Mouse (Mus musculus): ENCODE data around the gene Ssmem1.

Ssmem1 gene

DNA sequence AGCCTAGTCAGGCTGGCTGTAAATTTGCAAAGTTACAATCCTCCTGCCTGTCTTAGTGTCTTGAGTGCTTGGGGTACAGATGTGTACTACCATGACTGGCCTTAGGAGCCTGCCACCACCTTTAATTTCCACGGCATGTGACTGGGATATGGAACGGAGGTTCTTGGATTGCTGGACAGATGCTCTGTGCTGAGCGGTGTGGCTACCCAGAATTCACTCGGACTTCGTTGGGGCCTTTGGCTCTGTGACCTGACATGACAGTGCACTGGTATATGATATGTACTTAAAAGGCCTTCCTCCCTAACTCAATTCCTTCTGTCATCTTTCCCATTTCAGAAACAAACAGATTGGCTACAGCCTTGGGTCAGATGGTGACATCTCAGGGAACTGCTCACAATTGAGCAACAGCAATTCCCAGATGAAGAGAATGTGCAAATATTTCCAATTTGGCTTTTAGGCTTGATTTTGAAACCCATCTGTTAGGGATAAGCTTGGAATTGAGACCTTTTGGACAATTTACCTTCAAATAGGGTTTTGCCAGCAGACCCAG lies 45.0 kb downstream of the Ssmem1 start:
- DNase-seq, result no peak

DNA sequence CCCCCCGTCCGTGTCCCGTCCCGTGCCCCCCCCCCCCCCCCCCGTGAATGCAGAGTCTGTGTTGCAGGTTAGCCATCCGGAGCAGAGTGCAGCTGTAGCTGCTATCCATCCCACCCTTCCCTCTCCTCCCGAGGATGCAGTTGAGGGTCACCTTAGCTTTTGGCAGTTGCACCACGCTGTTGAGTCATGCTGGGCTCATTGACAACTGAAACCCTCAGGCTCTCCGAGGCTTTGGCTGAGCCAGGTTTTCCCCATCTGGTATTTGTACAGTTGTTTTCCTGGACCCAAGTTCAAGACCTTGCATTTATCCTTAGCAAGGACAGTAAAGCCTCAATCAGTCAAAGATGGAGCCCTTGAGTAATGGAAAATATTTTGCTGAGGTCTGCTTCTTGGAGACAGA lies 46.4 kb downstream of the Ssmem1 start:
- no peak for DNase-seq

DNA sequence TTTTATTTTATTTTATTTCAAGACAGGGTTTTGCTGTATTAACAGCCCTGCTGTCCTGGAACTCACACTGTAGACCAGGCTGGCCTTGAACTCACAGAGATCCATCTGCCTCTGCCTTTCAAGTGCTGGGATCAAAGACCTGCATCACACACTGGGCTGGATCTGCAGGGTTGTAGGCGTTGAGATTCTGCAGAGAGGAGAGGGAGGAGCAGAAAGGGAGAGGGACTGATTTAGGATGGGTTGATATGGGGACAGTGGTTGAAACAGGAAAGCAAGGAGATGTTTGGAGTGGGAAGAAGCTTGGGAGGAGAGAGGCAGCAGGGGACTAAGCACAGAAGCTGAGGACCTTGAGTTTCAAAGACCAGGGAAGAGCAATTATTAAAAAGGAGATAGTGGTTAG lies 50.1 kb downstream of the Ssmem1 start:
- DNase-seq, result no peak

DNA sequence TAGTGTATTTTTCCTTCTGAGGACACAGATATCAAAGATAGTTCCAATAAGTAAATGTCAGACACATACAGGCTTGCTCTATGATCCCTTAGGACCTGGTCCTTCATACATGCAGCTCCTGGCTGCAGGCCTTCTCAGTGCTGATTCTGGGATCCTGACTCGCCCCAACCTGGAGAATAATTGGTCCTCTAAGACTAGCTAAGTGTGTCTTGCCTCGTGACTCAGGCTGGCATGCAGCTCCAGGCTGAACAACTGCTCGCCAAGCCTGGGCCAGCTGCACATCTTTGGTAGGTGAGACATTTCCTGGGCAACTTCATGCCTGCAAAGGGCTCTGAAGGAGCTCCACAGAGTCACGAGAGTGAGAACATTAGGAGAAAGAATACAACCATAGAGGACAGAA lies 52.5 kb downstream of the Ssmem1 start:
- DNase-seq, result no peak

DNA sequence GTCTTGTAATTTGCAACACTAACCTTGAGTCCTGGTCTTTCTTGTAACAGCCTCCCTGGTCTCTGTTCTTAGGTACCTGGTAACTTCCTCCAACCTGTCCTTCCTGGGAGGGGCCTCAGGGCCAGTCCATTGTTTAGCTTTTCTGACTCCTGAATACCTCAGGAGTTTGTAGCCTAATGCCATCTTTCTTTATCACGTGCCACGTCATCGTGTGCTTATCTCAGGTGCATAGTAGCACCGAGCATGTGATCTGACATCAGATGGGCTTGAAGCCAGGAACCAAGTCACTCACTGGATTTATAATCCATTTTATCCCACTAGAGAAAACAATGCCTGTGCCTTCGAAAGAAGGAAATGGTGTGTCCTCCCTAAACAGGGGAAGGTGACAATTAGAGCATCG lies 53.9 kb downstream of the Ssmem1 start:
- DNase-seq, result no peak

DNA sequence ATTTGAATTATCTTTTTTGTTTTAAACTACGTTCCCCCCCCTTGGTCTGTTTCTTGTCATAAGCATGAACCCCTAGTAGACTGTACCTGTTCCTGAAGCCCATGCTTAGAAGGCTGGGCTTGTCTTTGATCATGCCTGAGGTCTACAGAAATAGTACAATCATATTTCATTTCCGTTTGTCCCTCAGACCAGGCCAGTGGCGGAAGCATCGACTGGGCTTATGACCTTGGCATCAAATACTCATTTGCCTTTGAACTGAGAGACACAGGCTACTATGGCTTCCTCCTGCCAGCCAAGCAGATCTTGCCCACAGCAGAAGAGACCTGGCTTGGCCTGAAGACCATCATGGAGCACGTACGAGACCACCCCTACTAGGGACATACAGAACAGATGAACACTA lies 54.4 kb downstream of the Ssmem1 start:
- DNase-seq, result no peak

DNA sequence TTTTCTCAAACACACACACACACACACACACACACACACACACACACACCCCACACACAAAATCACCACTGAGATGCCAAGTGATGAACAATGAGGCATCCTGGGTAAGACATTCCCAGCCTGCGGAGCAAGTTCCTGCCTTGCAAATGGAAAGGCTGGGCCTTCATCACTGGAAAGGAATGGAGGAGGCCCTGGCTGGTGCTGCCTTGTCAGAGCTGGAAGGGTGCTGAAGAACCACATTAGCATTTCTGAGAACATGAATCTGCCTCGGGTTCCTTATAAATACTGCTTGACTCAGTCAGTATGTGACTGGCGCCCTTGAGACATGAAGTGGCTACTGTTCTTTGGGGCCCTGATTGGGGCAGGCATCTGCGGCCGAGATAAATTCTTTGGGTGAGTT lies 58.4 kb downstream of the Ssmem1 start, which contains the start of gene Cpa4:
Cpa4 (plus strand) TSS at position 301 of the 400 bp plus-strand sequence.
- no peak for DNase-seq

DNA sequence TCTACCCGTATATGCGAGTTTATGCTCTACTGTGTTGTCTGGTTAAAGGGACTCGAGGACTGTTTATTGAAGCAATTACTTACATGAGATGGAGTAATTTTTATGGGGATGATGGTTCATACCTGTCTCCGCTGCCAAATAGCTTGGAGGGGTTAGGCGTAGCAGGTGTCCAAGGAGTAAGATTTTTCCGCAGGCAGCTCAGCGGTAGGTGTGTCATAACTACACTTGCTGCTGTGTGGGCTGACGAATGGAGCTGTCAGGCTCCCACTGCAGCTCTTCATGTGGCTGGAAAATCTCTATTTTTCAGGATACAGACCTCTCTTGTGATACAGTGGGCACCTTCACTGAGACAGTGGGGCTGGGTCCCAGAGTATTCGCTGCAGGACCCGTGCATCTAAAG lies 59.7 kb downstream of the Ssmem1 start:
- no peak for DNase-seq

All from retina, postnatal 1 day (tissue).